Mouse (Mus musculus): ENCODE measurements around the gene Rps27l. TPM values are rescaled to one million over a fixed set of nuclear protein-coding genes. Genes with fewer than 3 reads are reported as not detected.

The Rps27l gene
- 32.8 TPM for total RNA-seq (2023)

DNA sequence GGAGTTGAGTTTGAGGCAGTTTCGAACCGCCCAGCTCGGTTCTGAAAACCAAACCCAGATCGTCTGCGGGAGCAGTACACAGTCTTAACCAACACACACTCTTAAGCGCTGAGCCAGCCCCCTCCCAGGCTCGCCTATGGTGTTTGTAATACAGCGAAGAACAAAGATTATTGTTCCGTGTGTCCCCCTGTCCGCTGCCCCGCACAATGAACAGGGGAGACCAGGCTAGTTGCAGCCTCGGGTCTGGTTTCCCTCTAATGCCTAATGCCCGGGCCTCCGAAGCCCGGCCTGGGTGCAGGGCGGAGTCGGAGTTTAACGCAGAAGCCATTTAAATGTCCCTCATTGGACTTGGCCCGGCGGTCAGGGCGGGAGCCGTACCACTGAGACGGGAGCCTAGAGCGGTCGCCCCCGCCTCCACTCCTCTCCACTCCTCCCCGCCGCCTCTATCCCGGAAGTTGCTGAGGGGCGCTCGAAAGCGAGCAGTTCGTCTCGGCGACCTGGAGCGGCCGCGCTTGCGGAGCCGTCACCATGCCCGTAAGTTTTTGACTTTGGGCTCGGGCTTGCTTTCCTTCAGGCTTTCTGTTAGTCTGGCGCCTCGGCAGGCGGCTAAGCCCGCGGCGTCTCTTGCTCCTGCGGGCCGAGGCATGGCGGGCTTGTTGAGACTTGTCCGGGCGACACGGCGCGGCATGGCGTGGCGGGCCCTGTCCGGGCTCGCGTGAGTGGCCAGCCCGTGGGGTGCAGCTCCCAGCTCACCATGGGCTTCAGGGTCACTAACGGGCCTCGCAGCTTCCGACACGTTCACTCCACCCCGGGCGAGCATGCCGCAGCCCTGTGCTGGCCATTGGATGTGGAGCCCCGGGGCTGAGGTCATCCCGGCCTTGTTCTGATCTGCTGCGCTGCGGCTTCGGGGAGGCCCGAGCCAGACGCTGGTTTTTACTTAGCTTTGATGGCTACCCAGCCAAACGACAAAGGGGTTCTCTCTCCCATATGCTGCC is at the start of gene Rps27l:
Gene Rps27l (plus strand): TSS at position 440 of the 995 bp plus-strand sequence.

DNA sequence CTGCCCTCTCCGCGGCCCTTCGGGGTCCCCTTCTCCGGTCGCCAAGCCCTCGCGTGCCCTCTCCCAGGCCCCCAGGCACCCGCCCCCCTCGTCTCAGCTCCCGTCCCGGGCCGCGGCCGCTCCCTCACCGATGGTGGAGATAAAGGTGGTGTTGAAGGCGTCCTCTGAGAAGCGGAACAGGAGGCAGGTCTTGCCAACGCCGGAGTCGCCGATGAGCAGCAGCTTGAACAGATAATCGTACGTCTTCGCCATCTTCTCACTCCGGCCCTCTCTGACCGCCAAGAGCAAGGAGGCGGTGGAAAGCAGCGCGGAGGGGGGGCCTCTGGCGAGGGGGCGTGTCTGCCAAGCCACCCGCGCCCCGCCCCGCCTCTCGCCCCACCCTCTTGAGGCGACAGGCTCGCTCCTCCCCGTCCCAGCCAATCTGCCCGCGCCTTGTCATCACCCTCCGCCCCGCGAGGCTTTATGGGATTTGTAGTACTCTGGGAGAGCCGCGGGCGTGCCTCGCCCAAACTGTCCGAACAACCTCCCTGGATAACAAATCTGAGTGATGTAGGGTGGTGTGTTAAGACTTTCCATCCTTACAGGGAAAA is 26.4 kb upstream of the Rps27l start, which contains the start of gene Rab8b:
Gene Rab8b (minus strand): TSS at position 306 of the 590 bp plus-strand sequence.

DNA sequence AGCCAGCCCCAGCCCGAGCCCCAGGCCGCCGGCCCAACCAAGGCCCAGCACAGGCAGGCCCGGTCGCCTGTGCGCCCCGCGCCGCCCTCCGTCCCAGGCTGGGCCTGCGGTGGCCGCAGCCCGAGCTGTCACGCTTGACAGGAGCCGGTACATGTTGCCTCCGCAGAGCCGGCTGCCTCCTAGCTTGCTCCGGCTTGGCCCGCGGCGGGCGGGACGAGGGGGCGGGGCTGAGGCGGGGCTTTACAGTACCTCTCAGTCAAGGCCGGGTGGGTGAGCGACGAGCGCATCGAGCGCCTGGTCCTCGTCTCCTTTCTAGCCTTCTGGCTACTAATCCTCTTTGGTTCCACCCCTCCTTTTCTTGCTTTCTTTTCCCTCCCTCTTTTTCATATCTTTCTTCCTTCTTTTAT is 29.4 kb downstream of the Rps27l start, which contains the start of gene Lactb:
Gene Lactb (minus strand): TSS at position 246 of the 407 bp plus-strand sequence.

Other genes with a start within 250 kb of the Rps27l start
- 5.9 TPM for gene Car12, start 232.4 kb upstream of the Rps27l start, total RNA-seq (2023)
- 0.98 TPM for gene Aph1b, start 150.6 kb upstream of the Rps27l start, total RNA-seq (2023)
- gene Gm10647, start 149.0 kb upstream of the Rps27l start, total RNA-seq (2023), result 0.27 TPM
- gene Aph1c, start 111.4 kb upstream of the Rps27l start, total RNA-seq (2023), result 1.1 TPM
- gene Rab8b, start 26.4 kb upstream of the Rps27l start, total RNA-seq (2023), result 49.6 TPM
- 14.1 TPM for gene Lactb, start 29.4 kb downstream of the Rps27l start, total RNA-seq (2023)
- gene Tpm1, start 103.3 kb downstream of the Rps27l start, total RNA-seq (2023), result 47.2 TPM

Measured in CD4-positive naive resting alpha-beta T cell, adult 57 days (primary cell).